Mouse (Mus musculus) granulocyte monocyte progenitor cell, adult 5-6 weeks (primary cell): Measurements from ENCODE around the gene Matn3. TPM values are rescaled to one million over a fixed set of nuclear protein-coding genes. Genes with fewer than 3 reads are reported as not detected.

Experiments
- ATAC-seq: replicated peaks from 2 replicates; pipeline ENCODE4 v1.8.0; 2016; ENCODE audit warnings: mild to moderate bottlenecking, moderate TSS enrichment, inconsistent platforms; ENCODE audit not compliant: poor library complexity, severe bottlenecking
- total RNA-seq, 2 experiments: library from RNA; stranded (forward) in 1 of 2; stranded (reverse) in 1 of 2; fragments of 200-712, 200-1000 nt in 1 of 2; fragments of >200 nt in 1 of 2; fragmentation: Nextera tagmentation in 1 of 2; gene quantifications; 2 replicates each; pipeline ENCODE4 v1.2.3; 2014 to 2017

Matn3 gene
- total RNA-seq (2014; fragmentation: Nextera tagmentation): not detected in 2 replicates
- total RNA-seq (2017): not detected in 2 replicates

GRCm38 (mm10) chr12:8947714-8948464 is at the start of gene Matn3:
Gene Matn3, plus strand, starts transcription at chr12:8947929.
- peak; percentile 80 for ATAC-seq

GRCm38 (mm10) chr12:8898879-8899785 is 48.6 kb upstream of the Matn3 start:
- no peak for ATAC-seq

DNA sequence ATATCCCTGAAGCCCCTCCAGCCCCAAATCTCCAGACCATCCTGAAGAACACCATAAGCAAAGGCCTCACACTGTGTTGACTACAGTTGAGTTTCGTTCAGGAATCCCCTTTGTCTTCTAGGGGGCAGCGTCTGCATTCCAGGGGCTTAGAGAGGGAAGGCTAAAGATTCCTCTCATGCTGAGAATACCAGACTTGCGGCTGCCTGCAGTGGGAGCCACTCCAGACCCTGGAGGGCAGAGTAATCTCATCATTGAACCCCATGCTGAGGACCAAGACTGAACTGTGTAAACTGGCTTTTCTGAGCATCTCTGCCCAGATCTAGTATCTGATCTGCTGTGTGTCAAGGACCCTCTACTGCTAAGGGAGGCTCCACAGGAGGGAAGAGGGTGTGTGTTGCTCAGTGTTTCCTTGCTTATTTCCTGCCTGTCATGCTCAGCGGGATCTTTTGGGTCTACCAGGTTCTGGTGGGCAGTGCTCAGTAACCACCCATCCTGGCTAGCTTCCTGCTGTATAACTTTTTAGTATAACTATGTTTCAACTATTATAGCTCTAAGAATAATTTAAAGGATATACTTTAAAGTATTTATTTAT is 47.5 kb upstream of the Matn3 start:
- ATAC-seq: no peak

- ATAC-seq: peak; percentile 22
These were observed 46.6 kb upstream of the Matn3 start for GRCm38 (mm10) chr12:8900919-8901663.

DNA sequence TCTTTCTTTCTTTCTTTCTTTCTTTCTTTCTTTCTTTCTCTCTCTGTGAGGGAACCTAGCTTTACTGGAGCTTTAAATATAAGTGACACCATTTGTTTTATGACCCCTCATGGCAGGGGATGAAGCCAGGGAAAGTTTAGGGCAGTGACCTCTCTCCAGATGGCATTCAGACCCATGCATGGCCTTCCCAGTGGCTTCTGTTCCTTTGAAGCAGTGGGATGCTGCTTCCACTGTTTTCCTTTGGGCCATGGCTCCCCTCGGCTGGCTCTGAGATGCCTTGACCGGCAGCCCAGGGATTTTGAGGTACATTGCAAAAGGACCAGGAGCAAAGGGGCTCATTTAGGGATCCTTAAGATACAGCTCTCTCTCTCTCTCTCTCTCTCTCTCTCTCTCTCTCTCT is 45.8 kb upstream of the Matn3 start:
- ATAC-seq: no peak

DNA sequence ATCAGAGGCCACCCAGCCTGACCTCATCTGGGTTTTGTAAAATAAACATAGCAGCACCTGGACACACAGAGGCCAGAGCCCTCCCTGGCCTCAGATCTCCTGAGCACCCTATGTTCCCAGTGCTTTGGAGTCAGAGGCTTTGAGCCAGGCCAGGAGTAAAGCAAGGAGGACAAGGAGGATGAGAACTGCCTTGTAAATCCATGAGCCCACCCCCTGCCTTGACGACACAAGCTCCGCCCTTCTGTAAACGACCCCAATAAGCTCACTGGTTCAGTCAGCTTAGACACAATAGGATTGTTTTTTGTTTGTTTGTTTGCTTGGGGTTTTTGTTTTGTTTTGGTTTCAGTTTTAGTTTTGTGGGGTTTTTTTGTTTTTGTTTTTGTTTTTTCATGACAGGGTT is 45.2 kb upstream of the Matn3 start:
- no peak for ATAC-seq

DNA sequence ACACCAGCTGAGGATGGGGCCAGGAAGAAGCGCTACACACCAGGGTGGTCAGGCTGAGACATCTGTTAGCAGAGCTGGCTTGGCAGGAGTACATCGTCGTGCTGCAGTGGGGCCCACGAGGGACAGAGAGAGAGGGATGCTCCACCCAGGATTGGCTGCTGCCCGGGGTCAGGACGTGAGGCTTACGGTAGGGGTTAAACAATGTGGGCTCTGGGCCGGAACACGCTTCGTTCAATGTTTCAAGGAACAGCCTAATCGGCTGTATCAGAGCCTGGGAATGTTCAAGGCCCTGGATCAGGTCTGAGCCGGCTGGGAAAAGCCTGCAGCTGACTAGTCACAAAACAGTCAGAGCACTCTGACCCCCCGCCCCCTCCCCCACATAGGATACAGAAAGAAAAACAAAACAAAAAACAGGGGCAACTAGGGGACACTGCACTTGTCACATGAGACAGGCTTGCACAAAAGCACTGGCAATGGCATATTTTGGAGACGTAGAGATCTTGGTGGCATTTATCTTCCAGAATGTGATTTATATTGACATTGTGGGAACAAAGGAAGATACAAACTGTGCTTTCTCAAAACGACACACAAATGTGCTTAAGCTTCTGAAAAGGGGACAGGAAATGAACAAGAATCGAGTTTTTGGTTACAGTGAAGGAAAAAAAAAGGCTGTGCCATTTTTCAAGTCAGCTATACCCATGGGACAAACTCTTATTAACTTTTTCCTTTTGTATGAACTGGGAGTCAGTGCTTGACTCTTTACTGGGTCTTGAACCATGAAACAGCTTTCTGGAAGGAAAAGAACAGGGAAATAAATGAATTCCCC is 34.7 kb upstream of the Matn3 start:
- ATAC-seq: no peak

DNA sequence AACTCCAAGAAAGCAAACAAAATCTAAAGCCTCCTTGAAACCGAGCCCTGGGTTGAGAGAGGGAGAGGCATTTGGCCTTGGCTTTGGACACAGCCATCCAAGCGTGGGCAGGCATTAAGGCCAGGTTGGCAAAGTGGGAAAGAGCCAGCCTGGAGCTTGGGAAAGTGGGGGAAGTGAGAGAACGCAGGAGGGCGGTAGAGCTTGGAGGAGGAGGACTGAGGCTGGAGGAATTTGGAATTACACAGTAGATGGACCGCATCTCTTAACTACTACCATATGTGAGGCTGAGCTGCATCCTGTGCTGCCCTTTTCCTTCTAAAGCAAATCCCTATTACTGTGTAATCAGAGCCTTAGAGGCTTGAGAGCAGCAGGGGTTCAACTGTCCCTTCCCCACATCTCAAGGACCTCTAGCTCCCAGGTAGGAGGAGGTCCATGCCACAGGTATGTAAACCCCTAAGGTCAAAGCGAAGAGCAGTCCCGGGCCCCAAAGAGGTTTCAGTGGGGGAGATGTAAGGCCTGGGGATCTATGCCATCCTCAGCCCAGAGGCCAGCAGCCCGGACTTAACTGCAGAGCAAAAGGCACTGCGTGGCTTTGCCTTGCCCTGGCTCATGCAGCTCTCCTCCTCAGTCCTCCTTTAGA is 33.9 kb upstream of the Matn3 start:
- ATAC-seq: no peak

- no peak for ATAC-seq
These were observed 31.4 kb upstream of the Matn3 start for GRCm38 (mm10) chr12:8916378-8916777.

GRCm38 (mm10) chr12:8919231-8919630 is 28.5 kb upstream of the Matn3 start:
- ATAC-seq: no peak

DNA sequence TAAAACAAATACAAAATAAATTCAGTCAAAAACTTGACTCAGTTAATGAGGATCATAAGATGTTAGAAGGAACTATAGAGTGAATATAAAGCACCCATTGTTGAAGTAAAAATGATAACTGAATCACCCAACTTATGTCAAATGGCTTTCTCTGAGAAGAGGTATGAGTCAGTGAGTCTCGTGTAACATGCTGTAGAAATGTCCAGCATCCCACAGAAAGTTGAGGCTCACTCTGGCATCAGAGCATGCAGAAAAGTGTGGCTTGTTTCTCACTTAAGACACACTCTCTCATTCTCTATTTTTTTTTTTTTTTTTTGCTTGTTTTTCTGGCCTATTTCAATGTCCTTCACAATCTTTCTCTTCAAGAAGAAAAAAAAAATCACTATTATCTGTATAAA is 26.7 kb upstream of the Matn3 start:
- ATAC-seq: no peak

DNA sequence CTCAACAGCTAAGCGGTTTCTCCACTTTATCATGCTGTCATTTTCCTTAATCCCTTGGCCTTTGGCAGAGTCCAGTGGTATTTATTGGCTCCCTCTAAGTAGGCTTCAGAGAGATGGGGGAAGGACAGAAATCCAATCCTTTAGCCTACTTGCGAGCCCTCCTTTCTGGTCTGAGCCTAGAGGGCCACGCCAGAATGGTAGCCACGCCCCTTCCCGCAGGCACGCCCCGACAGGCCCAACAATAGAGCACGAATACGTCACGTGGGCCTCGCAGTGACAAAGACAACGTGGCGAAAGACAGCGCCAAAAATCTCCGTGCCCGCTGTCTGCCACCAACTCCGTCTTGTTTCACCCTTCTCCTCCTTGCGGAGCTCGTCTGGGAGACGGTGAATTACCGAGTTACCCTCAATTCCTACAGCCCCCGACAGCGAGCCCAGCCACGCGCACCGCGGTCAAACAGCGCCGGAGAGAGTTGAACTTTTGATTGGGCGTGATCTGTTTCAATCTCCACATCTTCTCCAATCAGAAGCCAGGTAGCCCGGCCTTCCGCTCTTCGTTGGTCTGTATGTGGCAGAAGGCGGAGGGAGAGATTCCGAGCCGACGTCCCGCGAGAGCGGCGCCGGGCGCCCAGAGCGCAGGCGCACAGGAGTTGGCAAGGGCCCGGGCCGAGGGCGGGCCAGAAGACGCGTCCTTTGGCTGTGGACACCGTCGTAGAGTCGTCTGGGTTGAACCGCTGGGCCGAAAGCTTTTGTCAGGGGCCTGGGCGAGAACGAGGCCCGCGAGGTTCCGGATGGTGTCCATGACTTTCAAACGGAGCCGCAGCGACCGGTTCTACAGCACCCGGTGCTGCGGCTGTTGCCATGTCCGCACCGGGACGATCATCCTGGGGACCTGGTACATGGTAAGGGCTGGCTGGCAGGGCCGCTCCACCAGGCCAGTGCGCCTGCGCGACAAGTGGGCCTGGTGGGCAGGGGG is 26.0 kb upstream of the Matn3 start, which contains the start of gene Laptm4a:
Gene Laptm4a, plus strand, starts transcription at position 271 of the 975 bp plus-strand sequence.
- ATAC-seq: peak; percentile 78

DNA sequence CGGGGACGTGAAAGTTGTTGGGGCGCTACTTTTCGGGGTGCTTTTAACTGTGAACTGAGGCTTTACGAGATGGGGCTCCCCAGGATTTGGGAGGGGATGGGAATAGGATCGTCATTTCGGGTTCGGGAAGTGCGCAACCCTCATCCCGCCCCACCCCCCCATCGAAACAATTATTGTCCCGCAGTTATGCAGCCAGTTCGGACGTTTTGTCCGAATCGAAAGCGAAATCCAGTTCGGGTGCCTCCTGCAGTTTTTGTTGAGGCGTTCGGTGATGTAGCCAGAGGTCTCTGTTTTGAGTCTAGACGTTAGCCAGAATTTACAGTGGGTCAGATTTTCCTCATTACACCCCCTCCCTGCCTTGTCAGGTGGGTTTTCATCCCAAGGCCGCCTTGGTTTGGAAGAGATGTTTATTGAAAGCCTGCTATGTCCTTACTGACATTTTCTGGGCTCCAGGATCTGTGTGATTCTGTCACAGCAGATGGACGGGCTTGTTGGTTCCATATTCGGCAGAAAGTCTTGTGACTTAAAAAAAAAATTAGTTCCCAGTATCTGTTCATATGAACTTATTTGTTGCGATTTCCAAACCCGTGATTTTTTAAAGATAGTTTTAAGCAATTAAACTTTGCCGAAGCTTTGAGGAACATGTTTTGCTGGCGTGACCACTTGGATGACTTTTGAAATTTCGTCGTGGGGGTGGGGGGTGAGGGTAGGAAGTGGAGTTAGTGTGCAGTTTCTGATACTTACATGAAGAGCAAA is 25.2 kb upstream of the Matn3 start:
- ATAC-seq: peak; percentile 30; the same call in 1 of the 2 replicates

DNA sequence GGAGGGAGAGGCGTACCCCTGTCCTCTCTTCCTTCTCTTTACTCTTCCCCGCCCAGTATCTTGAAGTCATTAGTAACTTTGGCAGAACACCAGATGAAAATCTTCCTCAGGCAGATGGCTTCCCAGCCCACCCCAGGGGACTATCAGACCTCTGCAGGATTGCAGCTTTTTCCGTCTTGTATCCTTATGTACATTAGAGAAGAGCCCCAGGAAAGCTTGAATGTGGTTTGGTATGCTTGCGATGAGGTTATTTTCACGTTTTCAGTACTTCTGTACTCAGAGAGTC is 24.7 kb upstream of the Matn3 start:
- no peak; the same call in 1 of the 2 replicates for ATAC-seq

GRCm38 (mm10) chr12:8923603-8924002 is 24.1 kb upstream of the Matn3 start:
- no peak for ATAC-seq

DNA sequence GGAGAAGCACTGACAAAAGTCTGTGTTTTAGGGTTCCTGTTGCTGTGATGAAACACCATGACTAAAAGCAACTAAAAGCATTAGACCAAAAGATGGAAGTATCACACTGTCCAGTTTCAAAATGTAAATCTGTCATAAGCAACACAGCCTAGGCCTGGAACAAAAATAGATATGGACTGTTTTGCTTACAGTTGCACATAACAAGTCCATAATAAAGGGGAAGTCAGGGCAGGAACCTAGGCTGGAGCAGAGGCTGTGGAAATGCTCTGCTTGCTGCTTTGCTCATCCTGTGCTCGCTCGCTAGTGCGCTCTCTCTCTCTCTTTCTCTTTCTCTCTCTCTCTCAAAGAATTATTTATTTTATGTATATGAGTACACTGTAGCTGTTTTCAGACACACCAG is 20.1 kb upstream of the Matn3 start:
- ATAC-seq: peak; percentile 85

DNA sequence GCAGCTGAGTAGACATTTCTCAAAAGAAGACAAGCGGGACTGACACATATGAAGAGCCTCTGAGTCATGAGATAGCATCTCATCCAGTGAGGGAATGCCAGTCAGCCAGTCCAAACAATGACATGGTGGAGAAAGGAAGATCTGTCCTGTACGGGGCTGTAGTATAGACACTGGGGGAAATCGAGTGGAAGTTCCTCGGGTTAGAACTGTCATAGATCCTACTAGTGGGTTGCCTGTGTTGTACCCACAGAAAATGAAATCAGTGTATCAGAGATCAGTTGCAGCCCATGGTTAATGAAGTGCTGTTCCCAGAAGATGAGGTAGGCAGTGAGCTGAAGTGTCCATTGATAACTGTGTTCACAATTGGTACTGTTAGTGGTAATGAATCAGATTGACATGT is 19.0 kb upstream of the Matn3 start:
- no peak for ATAC-seq
